Mouse (Mus musculus): ENCODE measurements around the gene 1700129C05Rik. TPM values are rescaled to one million over a fixed set of nuclear protein-coding genes. Genes with fewer than 3 reads are reported as not detected.

1700129C05Rik gene
- total RNA-seq (2015; ENCODE audit: low replicate concordance) (not detected in 2 replicates), total RNA-seq (2017; ENCODE audit: low replicate concordance) (1.8 TPM in 1 of 2 replicates, not detected in the other)

GRCm38 (mm10) chr14:59142793-59143192 is at the start of gene 1700129C05Rik:
TSS of gene 1700129C05Rik (minus strand) at chr14:59142893.
- ATAC-seq (replicated peaks; ENCODE audit: low FRiP score, poor library complexity, severe bottlenecking) = no peak

GRCm38 (mm10) chr14:59186121-59186520 is 43.4 kb upstream of the 1700129C05Rik start:
- no peak for ATAC-seq (replicated peaks; ENCODE audit: low FRiP score, poor library complexity, severe bottlenecking)

GRCm38 (mm10) chr14:59185514-59185913 is 42.8 kb upstream of the 1700129C05Rik start:
- no peak for ATAC-seq (replicated peaks; ENCODE audit: low FRiP score, poor library complexity, severe bottlenecking)

- ATAC-seq (replicated peaks; ENCODE audit: low FRiP score, poor library complexity, severe bottlenecking) = no peak
Observed at GRCm38 (mm10) chr14:59182732-59183131, 40.0 kb upstream of the 1700129C05Rik start.

- ATAC-seq (replicated peaks; ENCODE audit: low FRiP score, poor library complexity, severe bottlenecking) = no peak
Observed at GRCm38 (mm10) chr14:59178649-59179048, 36.0 kb upstream of the 1700129C05Rik start, which contains the start of gene Gm5142. TSS of gene Gm5142 (minus strand) at chr14:59178749.

GRCm38 (mm10) chr14:59157016-59157698 is 14.5 kb upstream of the 1700129C05Rik start:
- no peak for ATAC-seq (replicated peaks; ENCODE audit: low FRiP score, poor library complexity, severe bottlenecking)

- no peak for ATAC-seq (replicated peaks; ENCODE audit: low FRiP score, poor library complexity, severe bottlenecking)
Observed at GRCm38 (mm10) chr14:59155589-59155988, 12.9 kb upstream of the 1700129C05Rik start.

- ATAC-seq (replicated peaks; ENCODE audit: low FRiP score, poor library complexity, severe bottlenecking) = no peak
Observed at GRCm38 (mm10) chr14:59114281-59114680, 28.4 kb downstream of the 1700129C05Rik start.

GRCm38 (mm10) chr14:59104006-59104605 is 38.6 kb downstream of the 1700129C05Rik start:
- ATAC-seq (replicated peaks; ENCODE audit: low FRiP score, poor library complexity, severe bottlenecking) = no peak

- no peak for ATAC-seq (replicated peaks; ENCODE audit: low FRiP score, poor library complexity, severe bottlenecking)
Observed at GRCm38 (mm10) chr14:59093601-59094000, 49.1 kb downstream of the 1700129C05Rik start.

GRCm38 (mm10) chr14:59084396-59084795 is 58.3 kb downstream of the 1700129C05Rik start:
- no peak for ATAC-seq (replicated peaks; ENCODE audit: low FRiP score, poor library complexity, severe bottlenecking)

Other genes starting within 250 kb of the 1700129C05Rik start
- not detected in 2 replicates for gene Gm5142, start 35.9 kb upstream of the 1700129C05Rik start, total RNA-seq (2015; ENCODE audit: low replicate concordance)
- gene Gm5142, start 35.9 kb upstream of the 1700129C05Rik start, total RNA-seq (2017; ENCODE audit: low replicate concordance) = not detected in 2 replicates
- gene Rcbtb1, start 58.3 kb upstream of the 1700129C05Rik start, total RNA-seq (2015; ENCODE audit: low replicate concordance) = 1.9 and 7.9 TPM in 2 replicates
- gene Rcbtb1, start 58.3 kb upstream of the 1700129C05Rik start, total RNA-seq (2017; ENCODE audit: low replicate concordance) = 7.8 and 9.3 TPM in 2 replicates
- not detected in 2 replicates for gene Gm6904, start 117.3 kb upstream of the 1700129C05Rik start, total RNA-seq (2015; ENCODE audit: low replicate concordance)
- gene Gm6904, start 117.3 kb upstream of the 1700129C05Rik start, total RNA-seq (2017; ENCODE audit: low replicate concordance) = 0.51 TPM in 1 of 2 replicates, not detected in the other
- gene Phf11a, start 154.6 kb upstream of the 1700129C05Rik start, total RNA-seq (2015; ENCODE audit: low replicate concordance) = 0.38 TPM in 1 of 2 replicates, not detected in the other
- 1.4 TPM in 1 of 2 replicates, not detected in the other for gene Phf11a, start 154.6 kb upstream of the 1700129C05Rik start, total RNA-seq (2017; ENCODE audit: low replicate concordance)
- 0.96 and 1.7 TPM in 2 replicates for gene Phf11b, start 198.5 kb upstream of the 1700129C05Rik start, total RNA-seq (2015; ENCODE audit: low replicate concordance)
- gene Phf11b, start 198.5 kb upstream of the 1700129C05Rik start, total RNA-seq (2017; ENCODE audit: low replicate concordance) = 2.3 and 3.9 TPM in 2 replicates
- 0.84 and 4.2 TPM in 2 replicates for gene Phf11d, start 222.6 kb upstream of the 1700129C05Rik start, total RNA-seq (2015; ENCODE audit: low replicate concordance)
- gene Phf11d, start 222.6 kb upstream of the 1700129C05Rik start, total RNA-seq (2017; ENCODE audit: low replicate concordance) = 0.42 and 0.85 TPM in 2 replicates

All from erythroblast, adult 5-6 weeks (primary cell).